Mouse (Mus musculus): ENCODE data around the gene Map4k1.

DNA sequence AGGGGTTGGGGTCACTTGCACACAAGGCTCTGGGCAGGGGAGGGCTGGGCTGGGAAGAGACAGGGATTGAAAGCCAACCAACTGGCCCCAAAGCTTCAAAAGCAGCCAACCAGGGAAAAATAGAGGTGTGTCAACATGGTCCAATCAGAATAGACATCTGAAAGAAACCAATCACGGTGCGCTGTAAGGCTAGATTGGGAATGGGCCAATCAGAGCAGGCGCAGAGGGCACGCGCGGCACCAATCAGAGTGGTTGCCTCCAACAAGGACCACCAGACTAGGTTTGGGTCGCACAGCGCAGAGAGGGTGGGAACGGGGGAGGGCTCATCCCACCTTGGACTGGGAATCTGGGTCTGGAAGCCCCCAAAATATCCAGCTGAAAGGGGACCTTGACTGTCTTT, 62.5 kb downstream of the Map4k1 start:
- TF ChIP-seq CTCF (IDR thresholded peaks at IDR 0.05; ENCODE audit: insufficient read depth, low read depth, low read length) (no peak), POLR2A (IDR thresholded peaks at IDR 0.05; ENCODE audit: insufficient read depth, low read depth, low read length) (no peak)

Data from olfactory bulb, adult 2 months (tissue).